Mouse (Mus musculus): ENCODE results near the gene Ccdc51. TPM values are rescaled to one million over a fixed set of nuclear protein-coding genes. Genes with fewer than 3 reads are reported as not detected.
"Not testable (repeated sequence)": the region's sequence is repeated elsewhere in the genome, so short reads cannot be mapped to it uniquely, and the experiment has no call there.

Gene Ccdc51
- total RNA-seq, 2 experiments from 2014 or later, result 8.6 to 15.2 TPM

DNA sequence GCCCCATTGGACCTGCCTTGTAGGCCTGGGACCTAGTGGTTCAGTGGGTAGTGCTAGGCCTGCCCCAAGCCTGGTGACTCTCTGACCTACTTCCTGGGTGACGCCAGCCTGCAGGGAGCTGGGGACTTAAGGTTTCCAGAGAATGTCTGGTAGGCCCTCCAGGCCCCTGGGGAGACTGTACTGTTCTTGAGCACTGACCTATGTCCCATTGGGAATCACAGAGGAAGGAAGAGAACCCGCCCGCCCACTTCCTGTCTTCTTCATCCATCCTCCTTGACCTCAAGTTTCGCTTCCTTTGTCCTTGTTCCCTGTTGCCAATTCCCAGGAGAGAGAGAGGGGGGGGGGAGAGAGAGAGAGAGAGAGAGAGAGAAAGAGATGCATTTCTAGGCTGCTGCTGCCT lies 35.8 kb downstream of the Ccdc51 start:
- no peak for ATAC-seq (replicated peaks; ENCODE audit: poor library complexity)

GRCm38 (mm10) chr9:109119571-109119970 lies 37.3 kb downstream of the Ccdc51 start:
- no peak for ATAC-seq (replicated peaks; ENCODE audit: poor library complexity)

DNA sequence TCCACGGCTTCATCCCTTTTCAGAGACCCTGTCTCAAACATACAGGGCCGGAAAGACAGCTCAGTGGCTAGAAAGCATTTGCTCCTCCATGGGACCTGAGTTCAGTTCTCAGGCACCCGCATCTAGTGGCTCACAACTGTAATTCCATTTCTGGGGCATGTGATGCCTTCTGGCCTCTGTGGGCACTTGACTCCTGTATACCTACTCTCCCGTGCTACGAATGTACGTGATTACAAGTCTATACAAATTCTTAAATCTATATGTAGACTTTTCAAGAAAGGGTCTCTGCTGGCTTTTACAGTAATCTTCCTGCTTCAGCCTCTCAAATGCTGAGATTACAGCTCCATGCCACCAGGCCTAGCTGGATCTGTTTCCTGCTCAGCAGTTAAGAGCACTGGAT lies 38.7 kb downstream of the Ccdc51 start:
- ATAC-seq (replicated peaks; ENCODE audit: poor library complexity), result no peak

DNA sequence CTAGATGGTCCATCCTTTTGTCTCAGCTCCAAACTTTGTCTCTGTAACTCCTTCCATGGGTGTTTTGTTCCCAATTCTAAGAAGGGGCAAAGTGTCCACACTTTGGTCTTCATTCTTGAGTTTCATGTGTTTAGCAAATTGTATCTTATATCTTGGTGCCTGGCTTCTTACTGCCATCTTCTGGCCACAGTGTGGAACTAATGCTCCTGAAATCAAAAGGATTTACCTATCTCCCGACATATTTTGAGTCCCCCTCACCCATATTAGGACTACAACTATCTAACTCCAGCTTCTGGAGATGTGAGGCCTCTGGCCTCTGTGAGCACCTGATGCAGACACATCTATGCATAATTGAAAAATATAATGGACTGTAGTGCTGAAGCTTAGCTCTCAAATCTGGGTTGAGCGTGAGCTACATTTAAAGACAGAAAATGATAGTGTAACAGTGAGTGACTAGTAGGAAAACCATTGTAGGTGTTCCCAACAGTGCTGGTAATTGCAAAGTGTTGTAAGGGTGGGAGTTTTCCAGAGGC lies 40.3 kb downstream of the Ccdc51 start:
- ATAC-seq (replicated peaks; ENCODE audit: poor library complexity), result peak; percentile 79

GRCm38 (mm10) chr9:109123266-109123665 lies 41.0 kb downstream of the Ccdc51 start:
- ATAC-seq (replicated peaks; ENCODE audit: poor library complexity), result no peak

DNA sequence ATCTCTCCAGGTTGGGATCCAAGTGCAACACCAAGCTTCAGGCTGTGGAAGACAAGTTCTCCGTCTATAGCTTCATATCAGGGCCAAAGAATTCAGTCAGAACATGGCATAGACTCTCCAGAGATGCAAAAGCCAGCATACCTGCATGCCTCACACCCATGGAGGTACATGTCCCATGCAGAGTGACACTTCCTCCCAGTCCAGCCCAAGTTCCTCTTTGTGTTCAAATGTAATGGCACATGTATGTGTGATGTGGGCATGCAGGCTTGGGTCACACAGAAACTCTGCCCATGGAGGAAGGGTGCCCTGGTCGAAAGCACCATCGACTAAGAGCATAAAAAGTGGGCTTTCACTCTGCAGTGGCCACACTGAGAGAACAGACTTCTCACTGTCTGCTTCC lies 41.9 kb downstream of the Ccdc51 start:
- ATAC-seq (replicated peaks; ENCODE audit: poor library complexity), result peak; percentile 27; the same call in 1 of the 2 replicates

- ATAC-seq (replicated peaks; ENCODE audit: poor library complexity), result no peak
Observed at GRCm38 (mm10) chr9:109125043-109125442, 42.8 kb downstream of the Ccdc51 start.

GRCm38 (mm10) chr9:109125481-109125880 lies 43.2 kb downstream of the Ccdc51 start:
- no peak for ATAC-seq (replicated peaks; ENCODE audit: poor library complexity)

GRCm38 (mm10) chr9:109127076-109127475 lies 44.8 kb downstream of the Ccdc51 start:
- no peak for ATAC-seq (replicated peaks; ENCODE audit: poor library complexity)

DNA sequence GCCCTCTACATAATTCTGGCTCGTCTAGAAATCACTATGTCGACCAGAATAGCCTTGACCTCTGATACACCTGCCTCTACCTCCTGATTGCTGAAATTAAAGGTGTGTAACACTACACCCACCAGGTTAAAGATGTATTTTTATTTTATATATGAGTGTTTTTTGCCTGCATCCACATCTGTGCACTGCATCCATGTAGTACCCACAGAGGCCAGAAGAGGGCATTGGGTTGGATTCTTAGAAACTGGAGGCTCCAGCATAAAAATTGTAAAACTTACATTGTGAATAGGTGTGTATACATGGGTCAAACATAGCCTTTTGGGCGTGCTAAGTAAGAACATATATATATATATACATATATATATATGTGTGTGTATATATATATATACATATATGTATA lies 45.9 kb downstream of the Ccdc51 start:
- ATAC-seq (replicated peaks; ENCODE audit: poor library complexity), result peak; percentile 57; the same call in 1 of the 2 replicates

DNA sequence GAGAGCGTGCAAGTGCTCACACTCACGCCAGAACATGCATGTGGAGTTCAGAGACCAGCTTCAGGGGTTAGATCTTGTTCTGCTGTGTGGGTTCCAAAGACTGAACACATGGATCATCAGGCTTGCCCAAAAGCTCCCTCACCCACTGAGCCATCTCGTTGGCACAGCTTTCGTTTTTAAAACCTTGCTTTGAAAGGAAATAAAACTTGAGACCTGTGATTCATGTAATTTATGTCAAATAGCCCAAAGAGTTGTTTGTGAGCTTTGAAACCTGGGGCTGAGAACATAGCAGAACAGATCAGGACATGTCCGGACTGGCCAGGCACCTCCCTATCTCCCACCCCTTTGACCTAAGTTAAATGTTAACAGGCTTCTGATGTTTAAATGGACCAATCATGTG lies 47.8 kb downstream of the Ccdc51 start:
- ATAC-seq (replicated peaks; ENCODE audit: poor library complexity), result no peak

DNA sequence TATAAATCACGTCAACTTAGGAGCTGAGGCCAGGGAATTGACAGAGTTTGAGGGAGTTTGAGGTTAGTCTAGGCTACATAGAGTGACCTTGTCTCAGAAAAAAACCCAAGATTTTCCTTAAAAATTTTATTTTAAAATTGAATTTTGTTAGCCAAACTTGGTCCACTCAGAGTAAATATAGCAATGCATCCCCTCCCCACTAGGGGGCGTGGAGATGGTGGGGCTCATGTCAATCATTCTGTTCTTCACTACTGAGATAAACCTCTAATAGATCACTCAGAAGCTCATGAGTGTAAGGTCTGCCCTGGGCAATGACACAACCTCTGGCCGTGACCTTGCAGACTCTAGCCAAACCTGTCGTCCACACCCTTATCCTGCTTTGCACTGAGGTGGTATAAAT lies 58.1 kb downstream of the Ccdc51 start:
- ATAC-seq (replicated peaks; ENCODE audit: poor library complexity), result not testable (repeated sequence)

Other genes starting within 250 kb of the Ccdc51 start
- gene Slc26a6, start 229.2 kb upstream of the Ccdc51 start, total RNA-seq (2015), result 7.2 and 11.7 TPM in 2 replicates
- 3.0 and 4.7 TPM in 2 replicates for gene Slc26a6, start 229.2 kb upstream of the Ccdc51 start, total RNA-seq (2017)
- 0.35 TPM in 1 of 2 replicates, not detected in the other for gene Tmem89, start 167.9 kb upstream of the Ccdc51 start, total RNA-seq (2015)
- gene Tmem89, start 167.9 kb upstream of the Ccdc51 start, total RNA-seq (2017), result 0.08 TPM in 1 of 2 replicates, not detected in the other
- gene Uqcrc1, start 145.9 kb upstream of the Ccdc51 start, total RNA-seq (2015), result 144 and 157 TPM in 2 replicates
- gene Uqcrc1, start 145.9 kb upstream of the Ccdc51 start, total RNA-seq (2017), result 256 and 338 TPM in 2 replicates
- 0.02 and 0.12 TPM in 2 replicates for gene Col7a1, start 128.9 kb upstream of the Ccdc51 start, total RNA-seq (2015)
- gene Col7a1, start 128.9 kb upstream of the Ccdc51 start, total RNA-seq (2017), result 0.12 and 1.3 TPM in 2 replicates
- not detected in 2 replicates for gene Ucn2, start 96.5 kb upstream of the Ccdc51 start, total RNA-seq (2015)
- not detected in 2 replicates for gene Ucn2, start 96.5 kb upstream of the Ccdc51 start, total RNA-seq (2017)
- gene Pfkfb4, start 90.7 kb upstream of the Ccdc51 start, total RNA-seq (2015), result 3.9 and 5.9 TPM in 2 replicates
- gene Pfkfb4, start 90.7 kb upstream of the Ccdc51 start, total RNA-seq (2017), result 12.8 and 13.5 TPM in 2 replicates
- gene Shisa5, start 43.9 kb upstream of the Ccdc51 start, total RNA-seq (2015), result 19.7 and 20.5 TPM in 2 replicates
- 74.8 and 94.4 TPM in 2 replicates for gene Shisa5, start 43.9 kb upstream of the Ccdc51 start, total RNA-seq (2017)
- gene Trex1, start 22.8 kb upstream of the Ccdc51 start, total RNA-seq (2015), result 22.4 and 24.1 TPM in 2 replicates
- 12.3 and 15.6 TPM in 2 replicates for gene Trex1, start 22.8 kb upstream of the Ccdc51 start, total RNA-seq (2017)
- 13.3 and 17.6 TPM in 2 replicates for gene Atrip, start 8.4 kb upstream of the Ccdc51 start, total RNA-seq (2015)
- gene Atrip, start 8.4 kb upstream of the Ccdc51 start, total RNA-seq (2017), result 15.3 and 20.1 TPM in 2 replicates
- gene Tma7, start 94 bp downstream of the Ccdc51 start, total RNA-seq (2015), result 411 and 433 TPM in 2 replicates
- gene Tma7, start 94 bp downstream of the Ccdc51 start, total RNA-seq (2017), result 121 and 130 TPM in 2 replicates
- not detected in 2 replicates for gene Plxnb1, start 12.9 kb downstream of the Ccdc51 start, total RNA-seq (2015)
- not detected in 2 replicates for gene Plxnb1, start 12.9 kb downstream of the Ccdc51 start, total RNA-seq (2017)
- not detected in 2 replicates for gene Fbxw21, start 79.5 kb downstream of the Ccdc51 start, total RNA-seq (2015)
- not detected in 2 replicates for gene Fbxw21, start 79.5 kb downstream of the Ccdc51 start, total RNA-seq (2017)
- gene Fbxw13, start 113.5 kb downstream of the Ccdc51 start, total RNA-seq (2015), result not detected in 2 replicates
- gene Fbxw13, start 113.5 kb downstream of the Ccdc51 start, total RNA-seq (2017), result not detected in 2 replicates
- gene Fbxw20, start 152.3 kb downstream of the Ccdc51 start, total RNA-seq (2015), result not detected in 2 replicates
- gene Fbxw20, start 152.3 kb downstream of the Ccdc51 start, total RNA-seq (2017), result not detected in 2 replicates
- not detected in 2 replicates for gene Fbxw14, start 205.2 kb downstream of the Ccdc51 start, total RNA-seq (2015)
- not detected in 2 replicates for gene Fbxw14, start 205.2 kb downstream of the Ccdc51 start, total RNA-seq (2017)

Data from megakaryocyte progenitor cell, adult 5-6 weeks (primary cell).